Mouse (Mus musculus) liver, embryonic 18 days (tissue): ENCODE measurements around the gene Tppp. TPM values are rescaled to one million over a fixed set of nuclear protein-coding genes. Genes with fewer than 3 reads are reported as not detected.

ENCODE experiments used
- polyA plus RNA-seq: library from polyadenylated mRNA; depleted of rRNA; stranded (reverse); fragments of >200 nt; gene quantifications from 2 replicates; pipeline ENCODE4 v1.2.3, GENCODE M21; 2012; rRNA removed

Tppp gene
- 1.2 and 1.4 TPM in 2 replicates for polyA plus RNA-seq

GRCm38 (mm10) chr13:74008948-74009718 lies at the start of gene Tppp:
Tppp (plus strand) TSS chr13:74009407.

GRCm38 (mm10) chr13:73963551-73963950 lies 45.7 kb upstream of the Tppp start, which contains the start of gene Zdhhc11:
Zdhhc11 (plus strand) TSS chr13:73963851.

GRCm38 (mm10) chr13:74061613-74062377 lies 52.6 kb downstream of the Tppp start, which contains the start of gene Cep72:
Cep72 (minus strand) TSS chr13:74062299.

Other genes with a start within 250 kb of the Tppp start
- 0.17 and 0.22 TPM in 2 replicates for gene Nkd2, start 161.8 kb upstream of the Tppp start, polyA plus RNA-seq
- gene Trip13, start 71.6 kb upstream of the Tppp start, polyA plus RNA-seq = 5.0 and 5.3 TPM in 2 replicates
- gene Brd9, start 71.6 kb upstream of the Tppp start, polyA plus RNA-seq = 13.4 and 14.5 TPM in 2 replicates
- not detected in 2 replicates for gene Zdhhc11, start 45.6 kb upstream of the Tppp start, polyA plus RNA-seq
- 3.1 and 3.5 TPM in 2 replicates for gene Cep72, start 52.9 kb downstream of the Tppp start, polyA plus RNA-seq
- gene Slc9a3, start 112.0 kb downstream of the Tppp start, polyA plus RNA-seq = 0.01 TPM in 1 of 2 replicates, not detected in the other
- gene Exoc3, start 199.3 kb downstream of the Tppp start, polyA plus RNA-seq = 10.2 and 10.6 TPM in 2 replicates